Mouse (Mus musculus): ENCODE measurements around the gene AB124611.
"Not testable (repeated sequence)": the region's sequence is repeated elsewhere in the genome, so short reads cannot be mapped to it uniquely, and the experiment has no call there.

The AB124611 gene

DNA sequence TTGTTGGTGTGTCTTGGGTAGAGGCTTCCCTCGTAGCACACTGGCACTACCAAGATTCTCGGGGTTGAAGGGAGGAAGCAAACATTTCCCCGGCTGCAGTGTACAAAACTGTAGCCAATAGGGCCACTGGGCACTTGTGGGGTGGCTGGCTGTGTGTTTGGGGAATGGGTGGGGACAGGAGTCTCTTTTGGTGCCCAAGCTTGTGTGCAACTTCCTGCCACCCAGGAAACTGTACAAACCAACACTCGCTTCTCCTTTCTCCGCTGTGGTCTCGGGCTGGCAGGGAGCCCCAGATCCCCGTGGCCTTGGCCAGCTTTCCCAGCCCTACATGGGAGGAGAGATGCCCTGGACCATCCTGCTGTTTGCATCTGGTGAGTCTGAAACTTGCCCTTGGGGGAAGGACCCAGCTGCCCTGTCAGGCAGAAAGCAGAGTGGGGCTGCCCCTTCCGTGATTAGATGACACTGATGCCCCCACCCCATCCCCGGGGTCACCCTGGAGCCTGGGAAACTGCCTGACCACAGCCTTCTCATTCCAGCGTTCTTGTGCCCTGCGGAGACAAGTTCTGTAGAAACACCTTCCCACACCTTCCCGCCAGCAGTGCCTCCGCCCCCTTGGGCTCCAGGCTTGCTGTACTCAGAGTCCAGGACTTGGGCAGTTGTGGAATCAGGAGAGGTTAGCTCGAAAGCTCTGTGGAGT is at the start of gene AB124611:
Gene AB124611 (plus strand): TSS at position 240 of the 697 bp plus-strand sequence.
- TF ChIP-seq NANOG (IDR thresholded peaks at IDR 0.05; ENCODE audit: borderline replicate concordance, low read length): no peak
- no peak for TF ChIP-seq CTCF (conservative IDR thresholded peaks at IDR 0.05; ENCODE audit: low read length)
- no peak for TF ChIP-seq POU5F1 (IDR thresholded peaks at IDR 0.05; ENCODE audit: borderline replicate concordance, low read length)
- Histone ChIP-seq H3K36me3 (ENCODE audit: insufficient read depth, low read length) (no peaks in the 10 kb centered on the region), H3K4me1 (replicated peaks; ENCODE audit: low read depth, low read length) (peaks cover 9% of the 10 kb centered on the region), H3K27me3 (ENCODE audit: insufficient read depth, low read length) (peaks cover 3% of the 10 kb centered on the region; the same call in 1 of the 2 replicates), H3K4me3 (replicated peaks; ENCODE audit: low read length) (no peak within 1 kb of the TSS), H3K9me3 (ENCODE audit: low read length) (peaks cover 14% of the 10 kb centered on the region)

DNA sequence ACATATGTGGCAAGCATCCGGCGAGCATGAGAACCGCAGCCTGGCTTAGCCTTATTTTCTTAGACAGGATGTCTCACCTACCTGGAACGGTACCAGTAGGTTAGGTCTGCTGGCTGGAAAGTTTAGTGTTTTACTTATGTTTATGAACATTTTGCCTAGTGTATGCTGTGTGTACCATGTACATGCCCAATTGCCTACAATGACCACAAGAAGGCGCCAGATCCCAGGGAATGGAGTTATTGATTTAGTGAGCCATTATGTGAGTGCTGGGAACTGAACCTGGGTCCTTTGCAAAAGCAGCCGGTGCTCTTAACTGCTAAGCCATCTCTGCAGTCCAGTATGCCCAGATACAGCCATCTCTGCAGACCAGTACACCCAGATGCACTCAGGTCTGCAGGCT is 48.3 kb upstream of the AB124611 start:
- Histone ChIP-seq H3K27me3 (ENCODE audit: insufficient read depth, low read length) (no peaks in the 10 kb centered on the region), H3K4me3 (replicated peaks; ENCODE audit: low read length) (no peak overlapping the region), H3K36me3 (ENCODE audit: insufficient read depth, low read length) (peaks cover 100% of the 10 kb centered on the region), H3K4me1 (replicated peaks; ENCODE audit: low read depth, low read length) (peaks cover 14% of the 10 kb centered on the region), H3K9me3 (ENCODE audit: low read length) (no peaks in the 10 kb centered on the region)
- TF ChIP-seq NANOG (IDR thresholded peaks at IDR 0.05; ENCODE audit: borderline replicate concordance, low read length) (no peak), CTCF (conservative IDR thresholded peaks at IDR 0.05; ENCODE audit: low read length) (peak; percentile 75)

DNA sequence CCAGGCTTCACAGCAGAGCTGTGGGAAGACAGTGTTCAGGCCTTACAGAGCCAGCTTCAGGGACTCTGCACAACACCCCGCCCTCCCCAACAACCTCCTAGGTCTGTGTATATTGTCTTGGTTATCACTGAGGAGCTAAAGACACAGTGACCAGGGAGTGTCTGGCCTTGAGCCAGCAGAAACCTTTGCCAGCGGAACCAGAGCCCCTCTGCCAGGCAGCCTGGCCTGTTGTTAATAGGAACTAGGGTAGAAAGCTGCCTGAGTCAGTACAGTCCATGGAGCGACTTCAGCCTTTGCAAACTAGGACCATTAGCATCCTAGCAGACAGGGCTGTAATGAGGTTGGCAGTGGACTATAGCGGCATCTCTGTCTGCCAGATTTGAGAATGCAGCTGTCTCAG is 41.9 kb upstream of the AB124611 start:
- TF ChIP-seq CTCF (conservative IDR thresholded peaks at IDR 0.05; ENCODE audit: low read length) (no peak), POU5F1 (IDR thresholded peaks at IDR 0.05; ENCODE audit: borderline replicate concordance, low read length) (no peak), NANOG (IDR thresholded peaks at IDR 0.05; ENCODE audit: borderline replicate concordance, low read length) (no peak)
- no peak overlapping the region for H3K4me3 ChIP-seq (replicated peaks; ENCODE audit: low read length)
- peaks cover 91% of the 10 kb centered on the region for H3K36me3 ChIP-seq (ENCODE audit: insufficient read depth, low read length)
- H3K27me3 ChIP-seq (ENCODE audit: insufficient read depth, low read length): no peaks in the 10 kb centered on the region
- no peaks in the 10 kb centered on the region for H3K9me3 ChIP-seq (ENCODE audit: low read length)
- H3K4me1 ChIP-seq (replicated peaks; ENCODE audit: low read depth, low read length): peaks cover 13% of the 10 kb centered on the region; the same call in 1 of the 2 replicates

DNA sequence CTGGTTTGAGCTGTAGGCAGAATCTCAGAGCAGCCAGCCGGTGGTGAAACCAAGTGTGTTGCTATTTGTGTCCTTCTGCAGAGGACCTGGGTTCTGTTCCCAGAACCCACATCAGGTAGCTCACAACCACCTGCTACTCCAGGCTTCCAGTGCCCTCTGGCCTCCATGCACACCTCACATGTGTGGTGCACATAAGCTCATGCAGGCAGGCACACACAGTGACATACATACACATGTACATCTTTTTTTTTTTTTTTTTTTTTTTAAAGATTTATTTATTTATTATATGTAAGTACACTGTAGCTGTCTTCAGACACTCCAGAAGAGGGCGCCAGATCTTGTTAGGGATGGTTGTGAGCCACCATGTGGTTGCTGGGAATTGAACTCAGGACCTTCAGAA is 37.7 kb upstream of the AB124611 start:
- H3K4me1 ChIP-seq (replicated peaks; ENCODE audit: low read depth, low read length): peaks cover 42% of the 10 kb centered on the region
- H3K4me3 ChIP-seq (replicated peaks; ENCODE audit: low read length); H3K9me3 ChIP-seq (ENCODE audit: low read length): not testable (repeated sequence)

DNA sequence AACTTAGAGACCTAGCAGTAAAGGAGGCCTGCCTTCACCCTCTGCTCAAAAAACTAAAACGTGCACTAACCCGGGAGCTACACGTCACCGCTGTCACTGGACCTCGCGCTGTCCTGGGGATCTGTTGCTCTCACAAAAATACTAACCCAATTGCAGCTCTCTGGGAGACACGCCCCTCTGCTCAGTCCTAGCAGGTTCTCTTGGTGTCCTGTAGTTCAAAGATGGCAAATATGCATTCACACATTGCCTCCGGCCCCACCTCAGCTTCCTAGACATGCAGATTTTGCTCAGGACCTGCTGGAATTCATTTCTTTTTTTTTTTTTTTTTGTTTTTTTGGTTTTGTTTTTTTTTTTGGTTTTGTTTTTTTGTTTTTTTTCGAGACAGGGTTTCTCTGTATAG is 35.3 kb upstream of the AB124611 start:
- H3K9me3 ChIP-seq (ENCODE audit: low read length): no peaks in the 10 kb centered on the region
- H3K27me3 ChIP-seq (ENCODE audit: insufficient read depth, low read length): no peaks in the 10 kb centered on the region
- TF ChIP-seq CTCF (conservative IDR thresholded peaks at IDR 0.05; ENCODE audit: low read length): no peak
- TF ChIP-seq NANOG (IDR thresholded peaks at IDR 0.05; ENCODE audit: borderline replicate concordance, low read length): no peak
- no peak for TF ChIP-seq POU5F1 (IDR thresholded peaks at IDR 0.05; ENCODE audit: borderline replicate concordance, low read length)
- H3K4me3 ChIP-seq (replicated peaks; ENCODE audit: low read length): no peak overlapping the region
- H3K36me3 ChIP-seq (ENCODE audit: insufficient read depth, low read length): peaks cover 88% of the 10 kb centered on the region
- H3K4me1 ChIP-seq (replicated peaks; ENCODE audit: low read depth, low read length): peaks cover 67% of the 10 kb centered on the region

More for the DNA sequence above, 37.7 kb upstream of the AB124611 start:
- H3K36me3 ChIP-seq (ENCODE audit: insufficient read depth, low read length): peaks cover 88% of the 10 kb centered on the region
- H3K27me3 ChIP-seq (ENCODE audit: insufficient read depth, low read length): not testable (repeated sequence)

DNA sequence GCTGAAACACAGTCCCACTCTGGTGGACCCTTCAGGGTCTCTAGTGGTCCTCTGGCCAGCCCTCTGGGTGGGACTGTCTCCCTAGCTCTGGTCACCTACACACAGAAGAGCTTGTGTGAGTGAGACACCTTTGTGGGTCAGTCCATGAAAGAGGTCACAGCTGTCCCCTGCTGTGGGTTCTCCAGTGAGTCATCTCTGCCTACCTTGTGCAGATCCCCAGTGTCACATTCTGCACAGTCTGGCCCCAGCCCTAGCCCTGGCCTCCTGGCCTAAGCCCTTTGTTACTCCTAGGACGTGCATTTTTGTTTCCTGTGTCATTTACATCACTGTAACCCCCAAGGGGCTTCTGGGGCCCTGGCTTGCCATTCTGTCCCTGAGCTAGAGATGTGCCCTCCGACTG is 32.1 kb upstream of the AB124611 start:
- Histone ChIP-seq H3K27me3 (ENCODE audit: insufficient read depth, low read length) (no peaks in the 10 kb centered on the region), H3K4me1 (replicated peaks; ENCODE audit: low read depth, low read length) (peaks cover 85% of the 10 kb centered on the region), H3K36me3 (ENCODE audit: insufficient read depth, low read length) (peaks cover 90% of the 10 kb centered on the region), H3K9me3 (ENCODE audit: low read length) (no peaks in the 10 kb centered on the region), H3K4me3 (replicated peaks; ENCODE audit: low read length) (0 out of 2 replicates have a peak overlapping the region, but pooled peaks have one; percentile 13)
- TF ChIP-seq POU5F1 (IDR thresholded peaks at IDR 0.05; ENCODE audit: borderline replicate concordance, low read length) (no peak), NANOG (IDR thresholded peaks at IDR 0.05; ENCODE audit: borderline replicate concordance, low read length) (no peak), CTCF (conservative IDR thresholded peaks at IDR 0.05; ENCODE audit: low read length) (no peak)

DNA sequence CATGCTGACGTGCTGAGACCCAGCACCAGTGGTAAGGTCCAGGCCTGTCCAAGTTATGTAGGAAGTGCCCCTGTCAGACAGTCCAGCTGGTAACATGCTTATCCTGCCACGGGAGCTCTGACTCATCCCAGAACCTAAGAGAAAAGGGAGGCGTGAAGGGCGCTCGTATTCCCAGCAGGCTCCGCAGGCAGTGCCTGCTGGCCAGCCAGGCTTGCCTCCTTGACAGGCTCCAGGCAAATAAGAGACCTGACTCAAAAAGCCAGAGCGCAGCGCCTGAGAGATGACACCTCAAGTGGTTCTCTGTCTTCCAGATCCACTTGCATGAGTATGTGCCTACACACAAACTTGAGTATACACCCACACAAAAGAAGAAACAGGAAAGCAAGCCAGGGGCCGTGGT is 31.2 kb upstream of the AB124611 start:
- Histone ChIP-seq H3K9me3 (ENCODE audit: low read length) (no peaks in the 10 kb centered on the region), H3K36me3 (ENCODE audit: insufficient read depth, low read length) (peaks cover 91% of the 10 kb centered on the region), H3K4me3 (replicated peaks; ENCODE audit: low read length) (no peak overlapping the region), H3K27me3 (ENCODE audit: insufficient read depth, low read length) (no peaks in the 10 kb centered on the region), H3K4me1 (replicated peaks; ENCODE audit: low read depth, low read length) (peaks cover 80% of the 10 kb centered on the region)
- TF ChIP-seq CTCF (conservative IDR thresholded peaks at IDR 0.05; ENCODE audit: low read length) (no peak), NANOG (IDR thresholded peaks at IDR 0.05; ENCODE audit: borderline replicate concordance, low read length) (no peak), POU5F1 (IDR thresholded peaks at IDR 0.05; ENCODE audit: borderline replicate concordance, low read length) (no peak)

DNA sequence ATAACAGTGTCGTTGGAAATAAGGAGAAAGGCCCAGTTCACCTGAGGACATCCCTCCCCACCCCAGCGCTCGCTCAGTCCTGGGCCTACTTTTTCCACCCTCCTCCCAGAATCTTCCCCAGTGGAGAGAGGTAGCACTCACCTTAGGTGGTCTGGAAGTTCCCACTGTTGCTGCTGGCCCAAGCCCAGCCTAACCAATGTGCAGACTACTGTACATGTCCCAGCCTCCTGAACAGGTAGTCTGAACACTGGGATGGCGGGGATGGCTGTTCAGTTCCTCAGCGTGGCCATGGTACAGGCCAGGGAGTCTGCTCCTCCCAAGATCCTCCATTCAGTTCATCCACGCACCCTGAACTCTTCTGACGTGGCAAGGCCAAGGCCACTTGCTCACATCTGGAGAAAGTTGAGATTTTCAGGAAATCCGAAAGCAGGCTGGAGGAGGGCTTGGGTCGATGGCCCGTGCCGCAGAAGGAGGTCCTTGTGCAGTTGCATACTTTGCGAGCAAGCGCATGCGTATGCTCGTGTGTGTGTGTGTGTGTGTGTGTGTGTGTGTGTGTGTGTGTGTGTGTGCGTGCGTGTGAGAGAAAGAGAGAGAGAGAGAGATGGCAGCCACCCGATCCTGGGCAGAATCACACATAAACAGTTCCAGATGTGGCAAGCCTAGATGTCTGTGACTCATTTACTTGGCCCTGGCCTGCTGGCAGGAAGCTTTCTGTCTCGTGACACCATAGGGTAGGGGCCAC is 29.5 kb upstream of the AB124611 start:
- no peak for TF ChIP-seq POU5F1 (IDR thresholded peaks at IDR 0.05; ENCODE audit: borderline replicate concordance, low read length)
- no peak for TF ChIP-seq NANOG (IDR thresholded peaks at IDR 0.05; ENCODE audit: borderline replicate concordance, low read length)
- no peak for TF ChIP-seq CTCF (conservative IDR thresholded peaks at IDR 0.05; ENCODE audit: low read length)
- Histone ChIP-seq H3K4me1 (replicated peaks; ENCODE audit: low read depth, low read length) (peaks cover 64% of the 10 kb centered on the region), H3K9me3 (ENCODE audit: low read length) (no peaks in the 10 kb centered on the region), H3K36me3 (ENCODE audit: insufficient read depth, low read length) (peaks cover 80% of the 10 kb centered on the region), H3K4me3 (replicated peaks; ENCODE audit: low read length) (peak overlapping the region; percentile 69), H3K27me3 (ENCODE audit: insufficient read depth, low read length) (no peaks in the 10 kb centered on the region)

Measured in E14TG2a.4 (cell line).